Mouse (Mus musculus) heart, embryonic 14.5 days (tissue): ENCODE measurements around the gene Gm6583. TPM values are rescaled to one million over a fixed set of nuclear protein-coding genes. Genes with fewer than 3 reads are reported as not detected.
A peak's percentile ranks its signal among the peaks of the same experiment; 100 is the strongest.

Experiments used
- ATAC-seq: fragments of 200-750 bp; cut with Nextera tagmentation; 2 replicates; pipeline ENCODE4 v1.8.0; 2017; ENCODE audit warnings: low read depth, moderate TSS enrichment; ENCODE audit not compliant: insufficient number of reproducible peaks, insufficient read depth, low FRiP score
- H3K27ac ChIP-seq, 2 experiments: fragments of 200-500 bp in 1 of 2; fragments of 300-500 bp in 1 of 2; sonication (generic) in 1 of 2; replicated peaks in 1 of 2; 2 replicates each; pipeline ENCODE4 v1.5.1; 2012 to 2014; ENCODE audit warnings: low read depth in 2 of 2, low read length in 2 of 2, control low read depth in 1 of 2, mild to moderate bottlenecking in 1 of 2, mixed read lengths in 1 of 2; ENCODE audit not compliant: control insufficient read depth in 1 of 2, insufficient read depth in 1 of 2
- H3K27me3 ChIP-seq: fragments of 300-500 bp; sonication (generic); 2 replicates; pipeline ENCODE4 v1.6.1; 2014; ENCODE audit warnings: mild to moderate bottlenecking, low read length, control low read depth; ENCODE audit not compliant: control insufficient read depth, insufficient read depth
- H3K36me3 ChIP-seq: fragments of 300-500 bp; sonication (generic); 2 replicates; pipeline ENCODE4 v1.6.1; 2014; ENCODE audit warnings: mild to moderate bottlenecking, control low read depth, low read length, mixed read lengths; ENCODE audit not compliant: control insufficient read depth, insufficient read depth
- H3K4me1 ChIP-seq, 2 experiments: fragments of 200-500 bp in 1 of 2; fragments of 300-500 bp in 1 of 2; sonication (generic) in 1 of 2; 2 replicates each; pipeline ENCODE4 v1.6.1; 2012 to 2014; ENCODE audit warnings: low read length in 2 of 2, control low read depth in 1 of 2, mixed read lengths in 1 of 2; ENCODE audit not compliant: control insufficient read depth in 2 of 2, insufficient read depth in 2 of 2
- H3K4me2 ChIP-seq: fragments of 300-500 bp; sonication (generic); 2 replicates; pipeline ENCODE4 v1.6.1; 2014; ENCODE audit warnings: mild to moderate bottlenecking, low read length
- H3K4me3 ChIP-seq, 2 experiments: fragments of 200-500 bp in 1 of 2; fragments of 300-500 bp in 1 of 2; sonication (generic) in 1 of 2; 2 replicates each; pipeline ENCODE4 v1.5.1; 2012 to 2014; ENCODE audit warnings: low read length in 2 of 2, mild to moderate bottlenecking in 2 of 2, control low read depth in 1 of 2, low read depth in 1 of 2, moderate library complexity in 1 of 2; ENCODE audit not compliant: control insufficient read depth in 1 of 2, insufficient read depth in 1 of 2
- H3K9ac ChIP-seq: fragments of 300-500 bp; sonication (generic); 2 replicates; pipeline ENCODE4 v1.6.1; 2014; ENCODE audit warnings: mild to moderate bottlenecking, low read length
- H3K9me3 ChIP-seq: fragments of 300-500 bp; sonication (generic); 2 replicates; pipeline ENCODE4 v1.6.1; 2016; ENCODE audit warnings: low read length, control low read depth; ENCODE audit not compliant: control insufficient read depth
- WGBS: fragments of 180-500 bp; shearing (Covaris S2); extraction: QIAGEN DNeasy Blood & Tissue Kit; methylation state at CpG from one replicate; pipeline ENCODE4 v1.1.7; 2014; 5-methylcytosine and 5-hydroxymethylcytosine counted together
- polyA plus RNA-seq: library from polyadenylated mRNA; unstranded; fragments of >200 nt; fragmentation: Nextera tagmentation; extraction: Ambion mirVana; gene quantifications from 2 replicates; pipeline ENCODE4 v1.2.1, GENCODE M21; 2014

Gm6583 gene
- polyA plus RNA-seq, 1 experiment from 2014 or later: not detected

- Histone ChIP-seq H3K36me3 (peaks cover 76% of the 10 kb centered on the region), H3K27ac (no peak overlapping the region), H3K27me3 (no peaks in the 10 kb centered on the region), H3K4me2 (no peak overlapping the region), H3K9me3 (no peaks in the 10 kb centered on the region), H3K4me3 (no peak overlapping the region), H3K9ac (no peak overlapping the region), H3K4me1 (no peaks in the 10 kb centered on the region)
- WGBS: 86% methylated on average over 8 of the region's 8 CpGs
- ATAC-seq: no peak
Observed at GRCm38 (mm10) chr5:112349169-112349568, 6.7 kb downstream of the Gm6583 start.

- no peak overlapping the region for H3K27ac ChIP-seq
- ATAC-seq: no peak
- no peak overlapping the region for H3K4me3 ChIP-seq
- H3K9me3 ChIP-seq: no peaks in the 10 kb centered on the region
- 83% methylated on average over 16 of the region's 16 CpGs for WGBS
- no peaks in the 10 kb centered on the region for H3K27me3 ChIP-seq
- H3K36me3 ChIP-seq: peaks cover 59% of the 10 kb centered on the region
- H3K9ac ChIP-seq: no peak overlapping the region
- H3K4me2 ChIP-seq: no peak overlapping the region
- H3K4me1 ChIP-seq: peaks cover 0 to 6% of the 10 kb centered on the region in 2 experiments; a peak in 3 of 4 replicates
Observed at GRCm38 (mm10) chr5:112346211-112346965, 9.4 kb downstream of the Gm6583 start.

GRCm38 (mm10) chr5:112344092-112344960 is 11.5 kb downstream of the Gm6583 start:
- H3K9ac ChIP-seq: no peak overlapping the region

GRCm38 (mm10) chr5:112343205-112343595 is 12.6 kb downstream of the Gm6583 start:
- ATAC-seq: no peak; the same call in 1 of the 2 replicates
- Histone ChIP-seq H3K9me3 (no peaks in the 10 kb centered on the region), H3K36me3 (peaks cover 44% of the 10 kb centered on the region), H3K9ac (peak overlapping the region; percentile 84), H3K4me3 (peak overlapping the region; percentile 75 to 97), H3K4me1 (peaks cover 0 to 6% of the 10 kb centered on the region in 2 experiments; a peak in 3 of 4 replicates), H3K4me2 (peak overlapping the region; percentile 78), H3K27me3 (no peaks in the 10 kb centered on the region), H3K27ac (peak overlapping the region; percentile 19 to 60; a peak in 3 of 4 replicates)
- WGBS: under 1% methylated on average over 24 of the region's 24 CpGs

More at GRCm38 (mm10) chr5:112344092-112344960, 11.5 kb downstream of the Gm6583 start:
- WGBS: 78% methylated on average over 6 of the region's 6 CpGs
- ATAC-seq: no peak
- H3K4me2 ChIP-seq: no peak overlapping the region; the same call in 1 of the 2 replicates
- no peak overlapping the region for H3K4me3 ChIP-seq
- H3K27ac ChIP-seq: no peak overlapping the region
- peaks cover 45% of the 10 kb centered on the region for H3K36me3 ChIP-seq
- no peaks in the 10 kb centered on the region for H3K9me3 ChIP-seq
- peaks cover 0 to 6% of the 10 kb centered on the region in 2 experiments; a peak in 3 of 4 replicates for H3K4me1 ChIP-seq
- H3K27me3 ChIP-seq: no peaks in the 10 kb centered on the region

GRCm38 (mm10) chr5:112342463-112343204 is 13.2 kb downstream of the Gm6583 start, which contains the start of the genes Srrd and Hps4:
TSS of gene Srrd (minus strand) at chr5:112343040.
TSS of gene Hps4 (plus strand) at chr5:112343083.
- H3K9me3 ChIP-seq: no peaks in the 10 kb centered on the region
- H3K36me3 ChIP-seq: peaks cover 44% of the 10 kb centered on the region
- peak within 1 kb of the TSS; percentile 78 for H3K4me2 ChIP-seq
- H3K9ac ChIP-seq: peak within 1 kb of the TSS; percentile 84
- peak within 1 kb of the TSS; percentile 19 to 60; a peak in 3 of 4 replicates for H3K27ac ChIP-seq
- 3% methylated on average over 52 of the region's 64 CpGs for WGBS
- peak; percentile 61 for ATAC-seq
- peaks cover 0 to 6% of the 10 kb centered on the region in 2 experiments; a peak in 3 of 4 replicates for H3K4me1 ChIP-seq
- peak within 1 kb of the TSS; percentile 75 to 97 for H3K4me3 ChIP-seq
- H3K27me3 ChIP-seq: no peaks in the 10 kb centered on the region

GRCm38 (mm10) chr5:112339215-112339614 is 16.6 kb downstream of the Gm6583 start:
- Histone ChIP-seq H3K9me3 (no peaks in the 10 kb centered on the region), H3K36me3 (peaks cover 55% of the 10 kb centered on the region), H3K4me2 (no peak overlapping the region), H3K27me3 (no peaks in the 10 kb centered on the region), H3K27ac (no peak overlapping the region), H3K4me1 (peaks cover 0 to 6% of the 10 kb centered on the region in 2 experiments; a peak in 3 of 4 replicates), H3K9ac (no peak overlapping the region), H3K4me3 (no peak overlapping the region)
- 62% methylated on average over 7 of the region's 7 CpGs for WGBS
- ATAC-seq: no peak

- Histone ChIP-seq H3K9ac (no peak overlapping the region), H3K4me2 (no peak overlapping the region), H3K27ac (no peak overlapping the region), H3K4me1 (peaks cover 0 to under 1% of the 10 kb centered on the region in 2 experiments; a peak in 1 of 4 replicates), H3K27me3 (no peaks in the 10 kb centered on the region), H3K36me3 (peaks cover 76% of the 10 kb centered on the region), H3K4me3 (no peak overlapping the region), H3K9me3 (no peaks in the 10 kb centered on the region)
- ATAC-seq: no peak
- WGBS: 95% methylated on average over 22 of the region's 22 CpGs
Observed at GRCm38 (mm10) chr5:112337004-112337403, 18.8 kb downstream of the Gm6583 start.
